Mouse (Mus musculus) urinary bladder, postnatal 25 days (tissue): ENCODE measurements around the gene Pbrm1.

ENCODE experiments used
- DNase-seq: peaks from one replicate; pipeline ENCODE4 v3.0.0; 2022; ENCODE audit warnings: low spot score

The Pbrm1 gene

DNA sequence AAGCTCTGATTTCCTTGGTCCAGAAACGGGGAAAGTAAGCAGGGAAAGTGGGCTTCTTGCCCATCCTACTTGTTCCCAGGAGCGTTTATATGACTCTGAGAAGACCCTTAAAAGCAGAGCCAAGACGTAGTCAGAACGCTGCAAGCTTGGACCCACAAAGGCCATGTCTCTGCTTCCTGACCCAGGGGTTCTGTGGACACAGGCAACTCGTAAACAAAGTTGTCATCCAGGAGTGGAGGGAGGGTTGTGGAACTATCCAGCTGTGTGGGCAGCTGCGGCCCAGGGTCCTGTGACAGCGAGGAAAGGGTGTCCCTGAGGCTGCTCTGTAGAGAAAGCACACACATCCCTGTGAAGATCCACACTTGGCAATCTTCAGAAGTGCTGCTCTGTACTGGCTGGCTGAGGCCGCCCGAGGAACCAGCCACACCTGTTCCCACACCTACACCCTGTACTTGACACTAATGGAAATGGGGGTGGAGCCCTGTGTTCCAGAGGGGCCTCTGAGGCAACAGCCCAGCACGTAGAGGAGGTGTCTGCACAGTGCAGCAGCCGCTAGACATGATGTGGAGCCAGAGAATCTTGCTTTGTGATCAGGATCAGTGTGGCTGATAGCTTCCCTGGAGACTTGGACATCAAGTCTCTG is 114.2 kb downstream of the Pbrm1 start:
- no peak for DNase-seq

DNA sequence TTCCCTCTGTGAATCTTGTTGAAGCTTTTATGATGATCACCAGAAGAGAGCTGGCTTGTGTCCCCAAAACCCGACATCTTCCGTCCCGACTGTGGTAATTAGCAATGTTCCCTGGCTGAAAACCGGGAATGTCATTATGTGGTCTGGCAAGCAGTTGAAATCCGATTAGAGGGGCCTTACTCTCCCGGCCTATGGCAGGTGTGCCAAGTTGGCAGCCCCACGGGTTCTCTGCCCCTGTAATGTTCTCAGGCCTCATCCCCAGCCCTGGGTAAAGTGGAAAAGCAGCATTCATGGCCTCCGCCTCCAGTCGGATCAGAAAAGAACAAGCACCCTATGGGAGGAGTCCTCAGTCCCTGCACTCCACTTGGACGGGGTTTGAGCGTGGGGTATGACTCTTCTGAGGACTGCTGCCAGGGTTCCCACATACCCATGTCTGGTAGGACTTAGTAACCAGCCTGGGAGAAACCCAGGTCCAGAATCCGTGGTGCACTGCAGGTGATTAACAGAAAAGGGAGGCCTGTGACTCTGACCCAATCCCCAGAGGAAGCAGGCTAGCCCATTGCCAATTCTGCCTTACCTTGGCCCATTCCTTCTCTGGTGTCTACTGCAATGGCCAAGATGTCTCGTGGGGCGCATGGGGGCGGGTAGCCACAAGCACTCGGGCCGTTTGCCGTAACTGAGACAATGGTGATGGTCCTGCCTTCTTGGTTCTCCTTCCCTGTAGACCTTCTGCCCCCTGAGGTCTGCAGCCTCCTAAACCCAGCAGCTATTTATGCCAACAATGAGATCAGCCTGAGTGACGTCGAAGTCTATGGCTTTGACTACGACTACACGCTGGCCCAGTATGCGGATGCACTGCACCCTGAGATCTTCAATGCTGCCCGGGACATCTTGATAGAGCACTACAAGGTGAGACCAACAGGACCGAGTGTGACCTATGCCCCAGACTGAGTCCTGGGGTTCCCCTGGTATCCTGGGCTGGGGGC is 115.4 kb downstream of the Pbrm1 start:
- DNase-seq = no peak

GRCm38 (mm10) chr14:31135495-31136410 is 116.8 kb downstream of the Pbrm1 start:
- DNase-seq = no peak

DNA sequence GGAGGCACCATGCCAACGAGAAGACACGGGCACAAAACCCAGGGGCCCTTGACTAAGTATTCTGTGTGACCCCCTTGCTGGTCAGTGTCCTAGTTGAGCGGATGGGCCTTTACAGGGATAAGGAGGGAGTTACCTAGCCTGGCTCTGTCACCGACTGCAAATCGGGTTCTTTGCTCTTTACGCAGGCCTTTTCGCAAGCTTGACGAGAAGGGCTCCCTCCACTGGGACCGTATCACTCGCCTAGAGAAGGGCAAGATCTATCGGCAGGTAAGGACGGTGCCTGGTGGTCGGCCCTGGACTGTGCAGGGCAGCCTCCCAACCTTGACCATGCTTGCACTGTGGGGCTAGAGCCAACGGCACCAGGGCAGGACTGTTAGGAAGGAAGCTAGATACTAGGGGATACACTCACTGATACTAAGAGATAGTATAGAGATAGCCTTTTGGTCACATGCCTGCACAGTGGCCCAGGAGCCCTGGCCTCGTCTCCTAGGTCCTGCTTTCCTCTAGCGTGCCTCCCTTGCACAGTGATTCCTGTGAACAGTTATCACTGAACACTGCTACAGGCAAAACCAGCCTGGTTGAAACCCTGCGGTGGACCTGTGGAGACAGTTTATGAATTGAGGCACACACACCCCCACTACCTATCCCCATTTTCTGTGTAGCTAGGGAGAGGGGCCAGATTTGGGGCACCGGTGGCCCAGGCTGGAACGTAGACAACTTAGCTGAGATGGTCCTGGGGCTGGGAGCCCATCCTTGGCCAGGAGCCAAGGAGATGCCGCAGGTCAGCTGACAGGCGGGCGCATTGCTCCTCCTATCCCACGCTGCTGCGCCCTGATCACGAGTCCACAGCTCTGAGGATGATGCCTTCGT is 117.7 kb downstream of the Pbrm1 start:
- no peak for DNase-seq

DNA sequence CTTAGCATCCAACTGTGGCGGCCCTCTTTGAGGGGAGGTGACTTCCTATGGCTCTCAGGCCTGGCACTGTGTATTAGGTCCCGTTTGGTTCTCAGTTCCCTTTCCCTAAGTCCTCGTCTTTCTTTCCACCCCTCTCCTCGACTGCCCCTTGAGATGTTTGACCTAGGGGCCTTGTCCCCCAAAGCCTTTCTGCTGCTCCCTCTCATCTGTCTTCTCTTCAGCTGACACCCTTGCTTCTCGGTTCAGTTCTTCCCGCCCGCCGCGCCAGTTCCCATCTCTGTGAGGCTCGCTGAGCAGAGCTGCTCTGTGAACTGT is 118.3 kb downstream of the Pbrm1 start:
- DNase-seq = no peak

DNA sequence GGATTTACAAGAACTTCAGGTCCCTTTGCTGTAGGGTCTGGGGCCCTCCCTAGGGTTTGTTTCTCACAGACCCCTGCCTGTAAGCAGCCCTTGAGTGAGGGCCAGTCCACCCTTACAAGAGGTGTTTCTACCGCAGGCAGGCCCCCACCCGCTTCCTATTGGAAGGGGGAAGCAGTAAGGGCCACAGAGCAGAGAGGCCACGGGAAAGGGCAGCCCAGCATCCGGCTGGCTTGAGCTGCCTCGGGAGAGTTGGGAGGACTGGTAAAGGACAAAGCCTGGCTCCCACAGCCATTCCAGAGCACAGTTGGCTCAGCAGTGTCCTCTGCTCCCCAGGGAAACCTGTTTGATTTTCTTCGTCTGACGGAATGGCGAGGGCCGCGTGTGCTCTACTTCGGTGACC is 118.9 kb downstream of the Pbrm1 start:
- no peak for DNase-seq

- no peak for DNase-seq
Measured at GRCm38 (mm10) chr14:31138219-31138896, 119.4 kb downstream of the Pbrm1 start.

GRCm38 (mm10) chr14:31138897-31139429 is 120.0 kb downstream of the Pbrm1 start:
- DNase-seq = no peak

DNA sequence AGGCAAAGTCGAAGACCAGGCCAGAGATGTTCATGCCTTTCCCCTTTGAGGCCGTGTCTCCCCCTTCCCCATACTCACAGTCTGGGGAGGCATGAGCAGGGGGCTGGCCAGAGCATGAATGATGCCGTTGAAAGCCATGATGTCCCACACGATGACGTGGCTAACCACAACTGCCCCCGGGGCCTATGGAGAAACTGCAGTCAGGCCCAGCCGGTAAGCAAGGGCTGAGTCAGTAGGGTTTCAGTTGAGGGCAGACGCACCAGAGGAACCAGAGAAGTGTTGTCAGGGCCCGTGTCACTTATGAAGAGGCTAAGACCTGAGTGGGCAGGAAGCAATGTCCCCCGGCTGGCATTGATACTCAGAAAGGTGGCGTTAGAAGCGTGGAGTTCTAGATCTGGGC is 120.7 kb downstream of the Pbrm1 start:
- no peak for DNase-seq

DNA sequence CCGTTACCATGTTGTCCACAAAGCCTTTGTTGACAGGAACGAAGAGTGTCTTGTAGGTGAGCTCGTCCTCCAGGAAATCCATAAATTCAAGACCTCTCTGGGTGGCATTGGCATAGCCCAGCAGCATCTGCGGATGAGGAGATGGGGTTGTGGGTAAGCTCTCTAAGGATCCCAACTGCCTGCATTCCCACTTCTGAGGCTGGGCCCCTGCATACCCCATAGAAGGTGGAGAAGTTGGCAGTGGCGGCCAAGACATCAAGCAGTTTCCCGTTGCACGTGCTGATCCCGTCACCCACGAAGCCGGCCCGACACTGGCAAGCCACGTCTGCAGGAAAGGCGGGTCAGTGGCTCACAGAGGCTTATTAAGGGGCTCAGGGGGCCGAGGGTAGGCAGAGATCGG is 121.2 kb downstream of the Pbrm1 start:
- DNase-seq = no peak

DNA sequence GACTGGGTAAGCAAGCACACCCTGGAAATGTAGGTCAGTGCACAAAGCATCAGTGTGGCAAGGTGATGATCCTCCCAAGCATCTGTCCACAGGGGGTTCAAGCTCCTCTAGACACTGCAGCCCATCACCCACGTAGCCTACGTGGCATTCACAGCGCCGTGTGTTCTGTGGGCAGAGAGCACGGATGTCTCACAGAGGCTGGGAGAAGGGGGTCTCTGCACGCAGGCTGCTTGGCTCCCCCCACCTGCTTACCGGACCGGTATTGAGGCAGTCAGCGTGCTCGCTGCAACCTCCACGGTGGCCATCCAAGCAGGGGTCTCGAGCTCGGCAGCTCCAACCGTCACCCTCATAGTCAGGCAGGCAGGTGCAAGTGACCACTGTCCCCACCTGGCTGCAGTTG is 122.1 kb downstream of the Pbrm1 start:
- no peak for DNase-seq

DNA sequence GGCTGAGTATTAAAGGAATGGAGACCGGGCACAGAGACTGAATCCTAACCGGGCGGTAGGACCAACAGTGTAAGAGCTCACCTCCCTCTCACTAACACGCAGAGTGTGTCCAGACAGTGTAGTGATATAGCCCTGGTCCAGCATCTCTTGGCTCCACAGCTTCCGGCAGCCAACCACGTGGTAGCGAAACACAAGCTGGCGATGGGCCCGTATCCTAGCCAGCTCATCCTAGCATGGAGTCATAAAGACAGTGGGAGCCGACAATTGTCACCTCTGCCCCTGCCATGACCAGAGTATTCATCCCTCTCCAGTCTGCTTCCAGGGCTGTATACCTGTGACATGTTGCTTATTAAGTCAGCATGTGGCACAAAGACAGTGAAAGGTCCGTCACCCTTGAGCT is 126.8 kb downstream of the Pbrm1 start:
- no peak for DNase-seq

DNA sequence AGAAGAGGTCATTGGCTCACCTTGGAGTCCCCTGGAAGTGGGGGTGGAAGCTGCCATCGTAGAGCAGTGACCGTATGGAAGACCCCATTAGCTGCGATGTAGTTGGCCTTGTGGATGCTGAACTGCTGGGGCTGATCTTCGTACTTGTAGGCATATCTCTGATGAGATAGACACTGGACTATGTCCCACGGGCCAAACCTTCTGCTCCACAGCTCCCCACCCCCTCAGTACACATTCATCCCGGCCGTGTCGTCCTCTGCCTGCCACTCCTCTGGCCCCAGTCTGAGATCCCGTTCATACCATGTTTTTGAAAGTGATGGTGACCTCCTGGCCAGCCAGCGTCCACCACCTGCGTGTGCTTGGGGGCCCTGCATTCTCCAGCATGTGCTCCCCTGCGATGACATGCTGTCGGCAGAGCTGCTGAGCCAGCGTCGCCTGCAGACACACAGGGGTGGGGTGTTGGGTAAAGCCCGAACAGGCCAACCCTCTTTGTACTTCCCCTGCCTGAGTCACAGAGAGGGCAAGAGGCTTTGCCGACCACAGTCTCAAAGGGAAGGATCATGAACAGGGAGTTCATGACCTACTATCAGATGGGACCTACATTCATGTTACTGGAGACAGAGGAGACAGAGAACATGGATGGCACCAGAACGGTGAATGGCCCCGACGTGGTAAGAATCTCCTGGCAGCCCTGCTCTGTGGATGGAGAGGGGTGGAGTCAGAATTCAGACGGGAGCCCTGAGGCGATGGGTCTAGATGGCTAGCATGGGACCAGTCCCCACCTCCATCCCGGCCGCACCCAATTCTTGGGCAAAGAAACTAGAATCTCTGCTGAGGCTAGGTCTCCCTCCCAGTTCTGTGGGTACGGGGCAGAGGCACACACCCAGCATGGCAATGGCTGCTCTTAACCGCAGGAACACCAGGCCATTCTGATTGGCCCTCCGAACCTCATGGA is 141.5 kb downstream of the Pbrm1 start:
- DNase-seq = no peak

DNA sequence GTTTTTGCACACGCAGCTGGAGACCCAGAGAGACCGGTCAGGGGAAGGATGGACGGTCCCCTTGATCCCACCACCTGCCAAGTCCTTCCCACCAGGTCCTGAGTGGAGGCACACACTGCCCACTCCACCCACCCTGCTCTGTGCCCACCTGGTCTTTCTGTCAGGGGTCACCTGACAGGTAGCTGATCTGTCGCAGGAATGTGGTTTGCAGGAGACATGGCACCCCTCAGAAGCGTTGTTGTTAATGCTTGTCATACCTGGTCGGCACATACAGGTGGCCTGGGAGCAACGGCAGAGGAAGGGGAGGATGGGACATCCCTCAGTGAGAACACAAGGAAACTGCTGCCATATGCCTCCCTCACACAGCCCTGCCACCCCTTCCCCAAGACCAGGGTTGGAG is 142.3 kb downstream of the Pbrm1 start:
- no peak for DNase-seq

- no peak for DNase-seq
Measured at GRCm38 (mm10) chr14:31161638-31162037, 142.7 kb downstream of the Pbrm1 start.

- DNase-seq = no peak
Measured at GRCm38 (mm10) chr14:31164067-31164466, 145.1 kb downstream of the Pbrm1 start.

DNA sequence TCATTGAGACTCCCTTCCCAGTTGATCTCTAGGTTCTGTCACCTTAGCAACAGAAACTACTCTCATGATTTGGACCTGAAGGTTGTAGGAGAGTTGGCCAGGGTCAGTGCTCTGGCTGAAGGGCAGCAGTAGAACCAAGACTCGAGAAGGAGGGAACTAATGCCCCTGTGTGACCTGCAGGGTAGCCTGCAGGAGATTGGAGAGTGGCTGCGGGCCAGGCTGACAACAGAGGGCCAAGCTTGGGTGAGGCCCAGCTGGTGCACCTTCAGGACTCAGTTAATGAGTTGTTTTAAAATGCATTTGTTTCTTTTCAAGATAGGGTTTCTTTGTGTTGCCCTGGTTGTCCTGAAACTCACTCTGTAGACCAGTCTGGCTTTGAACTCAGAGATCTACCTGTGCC is 146.1 kb downstream of the Pbrm1 start:
- no peak for DNase-seq

DNA sequence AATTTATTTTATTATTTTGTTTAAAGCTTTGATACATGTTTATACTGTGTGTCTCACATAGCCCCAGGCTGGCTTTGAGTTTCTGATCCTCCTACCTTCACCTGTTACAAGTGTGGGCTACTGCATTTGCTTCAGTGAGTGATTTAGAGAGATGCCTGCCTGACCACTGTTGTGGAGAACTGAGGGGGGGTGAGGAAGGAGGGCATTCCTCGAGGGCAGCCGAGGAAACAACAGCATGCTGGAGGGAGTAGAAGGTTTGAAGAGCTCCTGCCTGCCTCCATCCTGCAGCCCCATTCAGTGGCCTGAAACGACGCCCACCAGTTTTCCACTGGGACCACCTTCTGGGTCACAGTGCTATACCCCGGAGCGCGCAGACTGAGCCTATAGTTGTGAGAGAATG is 146.5 kb downstream of the Pbrm1 start:
- no peak for DNase-seq

DNA sequence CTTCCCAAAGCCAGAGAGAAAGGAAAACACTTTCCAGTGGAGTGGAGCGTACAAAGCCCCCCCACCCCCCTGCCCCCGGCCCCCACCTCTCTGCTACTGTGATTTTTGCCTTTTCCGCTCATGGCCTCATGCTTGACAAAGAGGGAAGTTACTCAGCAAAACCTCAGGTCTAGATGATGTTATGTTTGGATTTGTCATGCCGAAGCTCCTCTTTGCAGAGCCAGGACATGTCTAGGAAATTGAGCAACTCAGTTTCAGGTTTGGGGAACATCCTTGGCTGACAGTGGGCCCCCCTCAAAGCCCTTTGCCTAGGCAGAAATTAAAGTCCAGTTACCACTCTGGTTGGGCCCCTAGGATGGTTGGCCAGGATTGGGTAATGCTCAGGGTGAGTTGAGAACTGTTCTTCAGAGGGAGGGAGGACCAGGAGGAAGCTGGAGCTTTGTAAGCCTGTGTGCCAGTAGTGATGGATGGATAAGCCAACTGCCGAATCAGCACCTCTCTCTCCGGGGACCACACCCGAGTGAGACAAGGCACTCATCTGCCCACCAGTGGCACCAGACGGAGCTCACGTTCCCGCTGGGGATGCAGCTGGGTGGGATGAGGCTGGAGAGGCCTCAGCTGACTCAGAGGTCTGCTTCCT is 147.2 kb downstream of the Pbrm1 start:
- no peak for DNase-seq
